Mouse (Mus musculus): ENCODE measurements around the gene Rhox4d. TPM values are rescaled to one million over a fixed set of nuclear protein-coding genes. Genes with fewer than 3 reads are reported as not detected.
"Not testable (repeated sequence)": the region's sequence is repeated elsewhere in the genome, so short reads cannot be mapped to it uniquely, and the experiment has no call there.

The Rhox4d gene
- not detected in 2 replicates for polyA plus RNA-seq (2012; rRNA removed)

DNA sequence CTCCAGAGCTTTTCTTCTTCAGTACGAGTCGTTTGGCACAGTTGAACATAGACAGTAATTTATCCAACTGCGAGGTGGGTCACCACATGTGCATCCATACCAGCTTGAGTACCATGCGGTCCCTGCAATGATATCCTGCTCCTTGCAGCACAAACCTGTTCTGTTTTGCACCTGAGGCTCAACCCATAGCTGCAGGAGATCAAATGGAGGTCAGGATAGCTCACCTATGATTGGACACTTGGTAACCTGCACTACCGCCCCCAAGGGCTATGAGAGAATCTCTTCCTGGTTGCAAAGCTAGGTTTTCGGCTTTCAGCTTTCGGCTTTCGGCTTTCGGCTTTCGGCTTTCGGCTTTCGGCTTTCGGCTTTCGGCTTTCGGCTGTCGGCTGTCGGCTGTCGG is at the start of gene Rhox4d:
Gene Rhox4d, plus strand, starts transcription at position 301 of the 400 bp plus-strand sequence.
- H3K27ac ChIP-seq (ENCODE audit: control insufficient read depth, insufficient read depth, low read length); H3K27me3 ChIP-seq (ENCODE audit: control insufficient read depth, insufficient read depth, low read length); H3K36me3 ChIP-seq (ENCODE audit: control insufficient read depth, insufficient read depth, low read length); H3K4me3 ChIP-seq (ENCODE audit: control insufficient read depth, insufficient read depth, low read length); DNase-seq; H3K4me1 ChIP-seq (replicated peaks; ENCODE audit: control insufficient read depth, insufficient read depth, low read length): not testable (repeated sequence)
- 92% methylated on average over 9 of the region's 18 CpGs for WGBS

GRCm38 (mm10) chrX:37480037-37480436 is 34.1 kb upstream of the Rhox4d start, which contains the start of gene Rhox4c:
Rhox4c (plus strand) TSS chrX:37480337.
- DNase-seq; H3K4me1 ChIP-seq (replicated peaks; ENCODE audit: control insufficient read depth, insufficient read depth, low read length): not testable (repeated sequence)
- WGBS = 97% methylated on average over 14 of the region's 14 CpGs

DNA sequence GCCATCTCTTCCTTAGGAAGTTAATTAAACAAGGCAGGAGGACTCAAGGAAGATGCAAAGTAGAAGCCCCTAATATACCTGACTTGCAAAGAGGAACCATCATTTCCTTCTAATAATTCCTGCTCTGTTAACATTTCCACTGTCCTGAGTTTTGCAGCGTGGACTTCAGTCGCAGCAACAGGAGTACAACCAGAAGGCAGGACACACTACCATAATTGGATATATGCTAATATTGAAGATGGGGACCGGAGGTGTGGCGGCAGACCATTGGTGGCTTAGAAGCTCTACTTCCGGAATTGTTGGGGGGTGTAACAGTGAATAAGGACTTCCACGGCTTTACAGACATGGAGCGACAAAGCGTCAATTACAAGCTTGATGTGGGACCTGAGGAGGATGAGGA is 16.0 kb downstream of the Rhox4d start, which contains the start of gene Rhox2e:
Gene Rhox2e, plus strand, starts transcription at position 301 of the 400 bp plus-strand sequence.
- WGBS = 89% methylated on average over 2 of the region's 8 CpGs
- not testable (repeated sequence) for H3K4me3 ChIP-seq (ENCODE audit: control insufficient read depth, insufficient read depth, low read length); H3K27me3 ChIP-seq (ENCODE audit: control insufficient read depth, insufficient read depth, low read length); H3K4me1 ChIP-seq (replicated peaks; ENCODE audit: control insufficient read depth, insufficient read depth, low read length); H3K36me3 ChIP-seq (ENCODE audit: control insufficient read depth, insufficient read depth, low read length); DNase-seq; H3K27ac ChIP-seq (ENCODE audit: control insufficient read depth, insufficient read depth, low read length)

More at GRCm38 (mm10) chrX:37480037-37480436, 34.1 kb upstream of the Rhox4d start, which contains the start of gene Rhox4c:
- not testable (repeated sequence) for H3K27me3 ChIP-seq (ENCODE audit: control insufficient read depth, insufficient read depth, low read length); H3K36me3 ChIP-seq (ENCODE audit: control insufficient read depth, insufficient read depth, low read length); H3K27ac ChIP-seq (ENCODE audit: control insufficient read depth, insufficient read depth, low read length); H3K4me3 ChIP-seq (ENCODE audit: control insufficient read depth, insufficient read depth, low read length)

- DNase-seq; H3K4me1 ChIP-seq (replicated peaks; ENCODE audit: control insufficient read depth, insufficient read depth, low read length); H3K36me3 ChIP-seq (ENCODE audit: control insufficient read depth, insufficient read depth, low read length); H3K4me3 ChIP-seq (ENCODE audit: control insufficient read depth, insufficient read depth, low read length); H3K27me3 ChIP-seq (ENCODE audit: control insufficient read depth, insufficient read depth, low read length); H3K27ac ChIP-seq (ENCODE audit: control insufficient read depth, insufficient read depth, low read length): not testable (repeated sequence)
- no CpG with 5 or more reads among the region's 4 CpGs for WGBS
These were observed 27.6 kb downstream of the Rhox4d start, which contains the start of gene Rhox3e for GRCm38 (mm10) chrX:37541719-37542118. Rhox3e (plus strand) TSS chrX:37542019.

DNA sequence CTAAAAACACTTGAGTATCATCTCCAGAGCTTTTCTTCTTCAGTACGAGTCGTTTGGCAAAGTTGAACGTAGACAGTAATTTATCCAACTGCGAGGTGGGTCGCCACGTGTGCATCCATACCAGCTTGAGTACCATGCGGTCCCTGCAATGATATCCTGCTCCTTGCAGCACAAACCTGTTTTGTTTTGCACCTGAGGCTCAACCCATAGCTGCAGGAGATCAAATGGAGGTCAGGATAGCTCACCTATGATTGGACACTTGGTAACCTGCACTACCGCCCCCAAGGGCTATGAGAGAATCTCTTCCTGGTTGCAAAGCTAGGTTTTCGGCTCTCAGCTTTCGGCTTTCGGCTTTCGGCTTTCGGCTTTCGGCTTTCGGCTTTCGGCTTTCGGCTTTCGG is 43.0 kb downstream of the Rhox4d start, which contains the start of gene Rhox4e:
Gene Rhox4e, plus strand, starts transcription at position 301 of the 400 bp plus-strand sequence.
- not testable (repeated sequence) for H3K4me3 ChIP-seq (ENCODE audit: control insufficient read depth, insufficient read depth, low read length); H3K36me3 ChIP-seq (ENCODE audit: control insufficient read depth, insufficient read depth, low read length); H3K27ac ChIP-seq (ENCODE audit: control insufficient read depth, insufficient read depth, low read length); DNase-seq; H3K4me1 ChIP-seq (replicated peaks; ENCODE audit: control insufficient read depth, insufficient read depth, low read length); H3K27me3 ChIP-seq (ENCODE audit: control insufficient read depth, insufficient read depth, low read length)
- WGBS = 100% methylated on average over 10 of the region's 18 CpGs

Other genes starting within 250 kb of the Rhox4d start
- gene Rhox4a, start 249.0 kb upstream of the Rhox4d start, polyA plus RNA-seq (2012; rRNA removed) = not detected in 2 replicates
- not detected in 2 replicates for gene Rhox3a2, start 134.3 kb upstream of the Rhox4d start, polyA plus RNA-seq (2012; rRNA removed)
- gene Rhox4a2, start 123.5 kb upstream of the Rhox4d start, polyA plus RNA-seq (2012; rRNA removed) = 1.2 and 1.6 TPM in 2 replicates
- not detected in 2 replicates for gene Rhox2b, start 102.3 kb upstream of the Rhox4d start, polyA plus RNA-seq (2012; rRNA removed)
- gene Rhox4b, start 81.9 kb upstream of the Rhox4d start, polyA plus RNA-seq (2012; rRNA removed) = 0.48 and 0.54 TPM in 2 replicates
- gene Rhox2c, start 60.7 kb upstream of the Rhox4d start, polyA plus RNA-seq (2012; rRNA removed) = not detected in 2 replicates
- gene Rhox3c, start 55.8 kb upstream of the Rhox4d start, polyA plus RNA-seq (2012; rRNA removed) = not detected in 2 replicates
- gene Rhox4c, start 34.0 kb upstream of the Rhox4d start, polyA plus RNA-seq (2012; rRNA removed) = not detected in 2 replicates
- gene Rhox2d, start 20.9 kb upstream of the Rhox4d start, polyA plus RNA-seq (2012; rRNA removed) = not detected in 2 replicates
- not detected in 2 replicates for gene Rhox2e, start 16.1 kb downstream of the Rhox4d start, polyA plus RNA-seq (2012; rRNA removed)
- not detected in 2 replicates for gene Rhox3e, start 27.7 kb downstream of the Rhox4d start, polyA plus RNA-seq (2012; rRNA removed)
- gene Rhox4e, start 43.1 kb downstream of the Rhox4d start, polyA plus RNA-seq (2012; rRNA removed) = not detected in 2 replicates
- not detected in 2 replicates for gene Rhox2f, start 57.0 kb downstream of the Rhox4d start, polyA plus RNA-seq (2012; rRNA removed)
- not detected in 2 replicates for gene Rhox3f, start 66.6 kb downstream of the Rhox4d start, polyA plus RNA-seq (2012; rRNA removed)
- gene Rhox4f, start 93.3 kb downstream of the Rhox4d start, polyA plus RNA-seq (2012; rRNA removed) = not detected in 2 replicates
- not detected in 2 replicates for gene Rhox3g, start 114.3 kb downstream of the Rhox4d start, polyA plus RNA-seq (2012; rRNA removed)
- gene Rhox2g, start 129.1 kb downstream of the Rhox4d start, polyA plus RNA-seq (2012; rRNA removed) = not detected in 2 replicates
- gene Rhox4g, start 137.0 kb downstream of the Rhox4d start, polyA plus RNA-seq (2012; rRNA removed) = not detected in 2 replicates
- gene Rhox3h, start 154.4 kb downstream of the Rhox4d start, polyA plus RNA-seq (2012; rRNA removed) = not detected in 2 replicates
- gene Rhox2h, start 158.9 kb downstream of the Rhox4d start, polyA plus RNA-seq (2012; rRNA removed) = not detected in 2 replicates

Measured in thymus, adult 2 months (tissue).